Mouse (Mus musculus) midbrain, embryonic 16.5 days (tissue): ENCODE measurements around the gene Wdr20. TPM values are rescaled to one million over a fixed set of nuclear protein-coding genes. Genes with fewer than 3 reads are reported as not detected.
A peak's percentile ranks its signal among the peaks of the same experiment; 100 is the strongest.

Experiments
- ATAC-seq: fragments of 200-750 bp; cut with Nextera tagmentation; 2 replicates; pipeline ENCODE4 v1.8.0; 2017; ENCODE audit warnings: moderate TSS enrichment
- H3K27ac ChIP-seq: fragments of 300-500 bp; sonication (generic); 2 replicates; pipeline ENCODE4 v1.5.1; 2014; ENCODE audit warnings: mild to moderate bottlenecking, low read length, mixed read lengths
- H3K27me3 ChIP-seq: fragments of 300-500 bp; sonication (generic); 2 replicates; pipeline ENCODE4 v1.6.1; 2014; ENCODE audit warnings: low read depth, low read length, mixed read lengths; ENCODE audit not compliant: control insufficient read depth, insufficient read depth
- H3K36me3 ChIP-seq: fragments of 300-500 bp; sonication (generic); 2 replicates; pipeline ENCODE4 v1.6.1; 2014; ENCODE audit warnings: mild to moderate bottlenecking, low read length, moderate library complexity, mixed read lengths; ENCODE audit not compliant: control insufficient read depth, insufficient read depth
- H3K4me1 ChIP-seq: fragments of 300-500 bp; sonication (generic); 2 replicates; pipeline ENCODE4 v1.6.1; 2014; ENCODE audit warnings: mild to moderate bottlenecking, low read length, mixed read lengths; ENCODE audit not compliant: control insufficient read depth, insufficient read depth
- H3K4me2 ChIP-seq: fragments of 300-500 bp; sonication (generic); 2 replicates; pipeline ENCODE4 v1.6.1; 2014; ENCODE audit warnings: mild to moderate bottlenecking, low read length, mixed read lengths
- H3K4me3 ChIP-seq: fragments of 300-500 bp; sonication (generic); 2 replicates; pipeline ENCODE4 v1.5.1; 2014; ENCODE audit warnings: low read depth, mild to moderate bottlenecking, low read length, moderate library complexity, mixed read lengths
- H3K9ac ChIP-seq: fragments of 300-500 bp; sonication (generic); 2 replicates; pipeline ENCODE4 v1.6.1; 2014; ENCODE audit warnings: low read depth, low read length, mixed read lengths
- H3K9me3 ChIP-seq: fragments of 300-500 bp; sonication (generic); replicated peaks from 2 replicates; pipeline ENCODE4 v1.6.1; 2014; ENCODE audit warnings: mild to moderate bottlenecking, low read length, mixed read lengths; ENCODE audit not compliant: control insufficient read depth, poor library complexity, severe bottlenecking
- whole genome bisulfite sequencing: fragments of 180-500 bp; shearing (Covaris S2); extraction: QIAGEN DNeasy Blood & Tissue Kit; methylation state at CpG from one replicate; pipeline ENCODE4 v1.1.7; 2014; 5-methylcytosine and 5-hydroxymethylcytosine counted together
- polyA plus RNA-seq: library from polyadenylated mRNA; unstranded; fragments of >200 nt; fragmentation: Nextera tagmentation; extraction: Ambion mirVana; gene quantifications from 2 replicates; pipeline ENCODE4 v1.2.1, GENCODE M21; 2015

Wdr20 gene
- polyA plus RNA-seq, 1 experiment from 2014 or later, result 23.4 TPM

GRCm38 (mm10) chr12:110844227-110845130, 106.7 kb downstream of the Wdr20 start:
- Histone ChIP-seq H3K4me1 (peaks cover 14% of the 10 kb centered on the region), H3K36me3 (no peaks in the 10 kb centered on the region), H3K9me3 (no peaks in the 10 kb centered on the region), H3K4me2 (peak overlapping the region; percentile 57), H3K9ac (no peak overlapping the region), H3K27ac (no peak overlapping the region), H3K27me3 (peaks cover 22% of the 10 kb centered on the region), H3K4me3 (peak overlapping the region; percentile 30)
- no peak for ATAC-seq
- WGBS, result 1% methylated on average over 42 of the region's 42 CpGs

GRCm38 (mm10) chr12:110845131-110845880, 107.6 kb downstream of the Wdr20 start:
- WGBS, result under 1% methylated on average over 36 of the region's 36 CpGs
- no peak overlapping the region for H3K27ac ChIP-seq
- 0 out of 2 replicates have a peak, but pooled peaks have one; percentile 22 for ATAC-seq

GRCm38 (mm10) chr12:110846191-110846765, 108.5 kb downstream of the Wdr20 start:
- no peaks in the 10 kb centered on the region for H3K9me3 ChIP-seq
- no peaks in the 10 kb centered on the region for H3K36me3 ChIP-seq
- peak overlapping the region; percentile 30; the same call in 1 of the 2 replicates for H3K4me3 ChIP-seq
- H3K9ac ChIP-seq, result no peak overlapping the region
- peak overlapping the region; percentile 57 for H3K4me2 ChIP-seq
- no peak for ATAC-seq
- peaks cover 22% of the 10 kb centered on the region for H3K27me3 ChIP-seq
- WGBS, result 67% methylated on average over 6 of the region's 6 CpGs
- no peak overlapping the region for H3K27ac ChIP-seq
- peaks cover 15% of the 10 kb centered on the region; the same call in 1 of the 2 replicates for H3K4me1 ChIP-seq

More at GRCm38 (mm10) chr12:110845131-110845880, 107.6 kb downstream of the Wdr20 start:
- Histone ChIP-seq H3K9ac (peak overlapping the region; percentile 38), H3K36me3 (no peaks in the 10 kb centered on the region), H3K4me1 (peaks cover 9% of the 10 kb centered on the region; the same call in 1 of the 2 replicates), H3K4me3 (peak overlapping the region; percentile 30), H3K27me3 (peaks cover 22% of the 10 kb centered on the region), H3K9me3 (no peaks in the 10 kb centered on the region), H3K4me2 (peak overlapping the region; percentile 57)

- H3K4me2 ChIP-seq, result peak within 1 kb of the TSS; percentile 86
- H3K9me3 ChIP-seq, result no peaks in the 10 kb centered on the region
- H3K4me1 ChIP-seq, result peaks cover 15% of the 10 kb centered on the region; the same call in 1 of the 2 replicates
- H3K4me3 ChIP-seq, result peak within 1 kb of the TSS; percentile 85
- ATAC-seq, result peak; percentile 83
- peak within 1 kb of the TSS; percentile 69 for H3K27ac ChIP-seq
- peaks cover 11% of the 10 kb centered on the region for H3K27me3 ChIP-seq
- no peaks in the 10 kb centered on the region; the same call in 1 of the 2 replicates for H3K36me3 ChIP-seq
- H3K9ac ChIP-seq, result peak within 1 kb of the TSS; percentile 90
- WGBS, result under 1% methylated on average over 78 of the region's 89 CpGs
Measured at GRCm38 (mm10) chr12:110850010-110850928, 112.5 kb downstream of the Wdr20 start, which contains the start of gene Zfp839. Zfp839 (plus strand) TSS chr12:110850253.

- WGBS, result 18% methylated on average over 9 of the region's 9 CpGs
- Histone ChIP-seq H3K27ac (no peak overlapping the region), H3K4me3 (peak overlapping the region; percentile 85), H3K4me2 (peak overlapping the region; percentile 86), H3K27me3 (peaks cover 6% of the 10 kb centered on the region), H3K9me3 (no peaks in the 10 kb centered on the region), H3K9ac (peak overlapping the region; percentile 90), H3K4me1 (peaks cover 13% of the 10 kb centered on the region; the same call in 1 of the 2 replicates), H3K36me3 (peaks cover 4% of the 10 kb centered on the region; the same call in 1 of the 2 replicates)
- ATAC-seq, result no peak
Measured at GRCm38 (mm10) chr12:110850929-110851256, 113.1 kb downstream of the Wdr20 start.

- peaks cover 10% of the 10 kb centered on the region; the same call in 1 of the 2 replicates for H3K4me1 ChIP-seq
- no peaks in the 10 kb centered on the region for H3K9me3 ChIP-seq
- H3K9ac ChIP-seq, result no peak overlapping the region
- 82% methylated on average over 12 of the region's 12 CpGs for WGBS
- peaks cover under 1% of the 10 kb centered on the region for H3K27me3 ChIP-seq
- H3K4me2 ChIP-seq, result peak overlapping the region; percentile 86
- H3K36me3 ChIP-seq, result peaks cover 5% of the 10 kb centered on the region; the same call in 1 of the 2 replicates
- no peak for ATAC-seq
- no peak overlapping the region for H3K27ac ChIP-seq
- H3K4me3 ChIP-seq, result no peak overlapping the region
Measured at GRCm38 (mm10) chr12:110851414-110851813, 113.7 kb downstream of the Wdr20 start.

- no peaks in the 10 kb centered on the region; the same call in 1 of the 2 replicates for H3K27me3 ChIP-seq
- no peak overlapping the region for H3K9ac ChIP-seq
- no peak for ATAC-seq
- WGBS, result 91% methylated on average over 1 of the region's 1 CpGs
- H3K4me1 ChIP-seq, result peaks cover 10% of the 10 kb centered on the region; the same call in 1 of the 2 replicates
- H3K36me3 ChIP-seq, result peaks cover 5% of the 10 kb centered on the region; the same call in 1 of the 2 replicates
- no peaks in the 10 kb centered on the region for H3K9me3 ChIP-seq
- H3K4me2 ChIP-seq, result no peak overlapping the region
- no peak overlapping the region for H3K4me3 ChIP-seq
- no peak overlapping the region for H3K27ac ChIP-seq
Measured at GRCm38 (mm10) chr12:110851923-110852322, 114.2 kb downstream of the Wdr20 start.
